Mouse (Mus musculus) gastrocnemius, postnatal 4 days (tissue): ENCODE measurements at regions not wholly inside any gene's neighbourhood (a gene's known extent, or its start where the extent isn't known, plus 50 kb on each side); places are given as distances from the start of the nearest gene placed in this dataset.

Source experiments
- DNase-seq, 2 experiments: peaks; one replicate each; pipeline ENCODE4 v3.0.0; 2021 to 2022; ENCODE audit warnings: low spot score in 2 of 2, mixed read lengths in 2 of 2

DNA sequence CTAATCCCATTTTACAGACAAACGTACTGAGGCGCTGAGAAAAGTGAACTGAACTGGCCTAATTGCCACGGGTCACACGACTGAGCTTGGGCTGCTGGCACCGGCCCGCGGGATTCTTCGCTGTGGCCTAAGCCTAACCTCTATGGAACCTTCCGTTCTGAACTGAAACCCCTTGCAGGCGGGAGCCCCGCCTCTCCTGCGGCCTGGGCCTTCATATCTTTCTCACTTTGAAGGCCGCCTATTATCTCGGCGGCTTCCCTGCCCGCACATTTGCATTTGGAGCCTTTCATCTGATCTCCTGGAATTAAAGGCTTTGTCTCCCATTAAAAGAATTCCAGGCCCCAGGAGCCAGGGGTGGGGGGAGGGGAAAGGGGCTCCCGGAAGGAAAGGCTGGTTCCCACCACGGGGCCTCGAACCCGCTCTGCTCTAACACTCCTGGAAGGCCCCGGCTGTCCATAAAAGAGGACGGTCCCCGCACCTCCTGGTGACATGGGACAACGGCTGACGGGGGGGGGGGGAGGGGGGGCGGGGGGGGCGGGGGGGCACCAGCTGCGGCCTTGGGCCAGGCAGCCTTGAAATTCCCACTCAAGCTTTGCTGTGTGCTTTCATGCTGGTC is 122.9 kb upstream of the Pja1 start:
- no peak for DNase-seq

DNA sequence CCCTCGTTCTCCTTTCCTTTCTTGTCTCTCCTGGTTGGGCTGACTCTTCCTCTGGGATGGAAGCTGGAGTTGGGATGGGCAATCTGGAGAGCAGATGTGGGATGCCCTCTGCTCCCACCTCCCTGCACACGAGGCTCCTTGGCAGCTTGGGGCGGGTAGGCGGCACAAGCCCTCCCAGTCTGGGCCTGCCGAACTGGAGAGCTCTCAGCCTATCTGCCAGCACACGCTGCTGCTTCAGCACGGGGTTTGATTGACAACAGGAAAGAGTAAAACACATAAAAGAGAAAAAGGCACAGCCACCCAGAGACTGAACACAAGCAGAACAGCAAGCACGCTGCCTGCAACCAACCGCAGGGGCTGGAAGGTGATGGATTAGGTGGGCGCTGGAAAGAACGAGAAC is 121.9 kb upstream of the Pja1 start:
- no peak for DNase-seq

DNA sequence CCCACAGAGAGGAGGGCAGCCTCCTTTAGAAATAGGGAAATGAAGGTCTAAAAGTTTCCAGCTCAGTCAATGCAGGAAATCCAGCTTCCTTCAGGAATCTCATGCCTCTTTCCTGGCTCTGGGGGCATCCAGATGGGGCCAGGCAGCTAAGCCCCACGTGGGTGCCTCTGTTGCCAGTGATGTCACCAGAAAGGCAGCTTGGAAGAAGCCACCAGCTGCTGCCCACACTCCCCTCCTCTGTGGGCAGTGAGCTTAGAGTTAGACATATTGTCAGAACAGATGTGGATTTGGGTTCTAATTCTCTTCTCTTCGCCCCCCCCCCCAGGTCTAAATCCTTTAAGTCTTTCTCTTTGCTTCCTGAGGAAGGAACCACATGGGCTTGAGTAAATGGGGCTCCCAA is 116.2 kb upstream of the Pja1 start:
- no peak for DNase-seq

DNA sequence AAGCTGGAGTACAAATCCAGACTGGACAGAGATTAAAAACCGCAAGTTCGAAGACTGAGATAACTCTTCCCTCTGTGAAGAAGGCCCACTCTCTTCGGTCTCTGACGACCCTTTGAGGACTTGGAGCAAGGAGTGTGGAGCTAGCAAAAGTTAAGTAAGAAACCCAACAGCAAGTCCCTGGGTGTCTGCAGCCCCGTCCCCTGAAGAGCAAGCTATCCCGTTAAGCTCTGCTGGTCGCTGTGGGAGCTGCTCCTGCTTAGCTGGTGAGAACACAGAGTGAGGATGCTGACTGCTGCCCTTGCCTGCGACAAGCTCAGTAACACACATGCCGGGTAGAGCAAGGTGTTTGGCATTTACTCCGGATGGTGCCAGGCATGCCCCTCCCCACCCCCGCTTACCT is 115.2 kb upstream of the Pja1 start:
- no peak for DNase-seq

DNA sequence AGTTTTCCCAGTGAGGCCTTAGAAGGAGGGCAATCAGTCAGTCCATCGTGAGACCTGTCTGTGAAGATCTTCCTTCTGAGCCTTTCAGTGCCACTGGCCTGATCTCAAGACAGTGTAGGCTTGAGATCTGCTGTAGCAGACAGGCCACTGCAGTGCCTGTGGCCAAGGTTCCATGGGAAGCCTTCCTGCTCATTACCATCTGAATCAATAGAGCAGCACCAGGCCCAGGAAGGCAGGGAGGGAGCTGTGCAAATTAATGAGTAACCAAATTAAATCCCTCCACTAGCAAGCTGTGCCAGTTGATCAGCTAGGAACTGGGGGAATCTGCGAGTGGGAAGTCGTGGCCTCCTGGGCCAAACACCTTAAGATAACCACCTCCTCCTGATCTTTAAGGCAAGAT is 114.6 kb upstream of the Pja1 start:
- no peak for DNase-seq

DNA sequence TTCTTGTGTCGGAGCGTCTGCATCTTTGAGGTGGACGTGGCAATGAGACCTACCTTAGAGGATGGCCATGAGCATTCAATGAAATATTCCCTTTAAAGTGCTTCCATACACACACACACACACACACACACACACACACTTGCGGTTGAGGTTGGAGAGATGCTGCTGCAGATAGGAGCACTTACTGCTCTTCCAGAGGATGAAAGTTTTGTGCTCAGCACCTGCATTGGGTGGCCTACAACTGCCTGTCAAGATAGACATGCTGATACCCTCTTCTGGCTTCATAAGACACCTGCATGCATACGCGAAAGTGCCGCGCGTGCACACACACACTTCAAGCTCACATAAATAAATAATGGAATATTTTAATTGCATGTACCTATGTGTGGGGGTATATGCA is 111.5 kb upstream of the Pja1 start:
- no peak for DNase-seq

DNA sequence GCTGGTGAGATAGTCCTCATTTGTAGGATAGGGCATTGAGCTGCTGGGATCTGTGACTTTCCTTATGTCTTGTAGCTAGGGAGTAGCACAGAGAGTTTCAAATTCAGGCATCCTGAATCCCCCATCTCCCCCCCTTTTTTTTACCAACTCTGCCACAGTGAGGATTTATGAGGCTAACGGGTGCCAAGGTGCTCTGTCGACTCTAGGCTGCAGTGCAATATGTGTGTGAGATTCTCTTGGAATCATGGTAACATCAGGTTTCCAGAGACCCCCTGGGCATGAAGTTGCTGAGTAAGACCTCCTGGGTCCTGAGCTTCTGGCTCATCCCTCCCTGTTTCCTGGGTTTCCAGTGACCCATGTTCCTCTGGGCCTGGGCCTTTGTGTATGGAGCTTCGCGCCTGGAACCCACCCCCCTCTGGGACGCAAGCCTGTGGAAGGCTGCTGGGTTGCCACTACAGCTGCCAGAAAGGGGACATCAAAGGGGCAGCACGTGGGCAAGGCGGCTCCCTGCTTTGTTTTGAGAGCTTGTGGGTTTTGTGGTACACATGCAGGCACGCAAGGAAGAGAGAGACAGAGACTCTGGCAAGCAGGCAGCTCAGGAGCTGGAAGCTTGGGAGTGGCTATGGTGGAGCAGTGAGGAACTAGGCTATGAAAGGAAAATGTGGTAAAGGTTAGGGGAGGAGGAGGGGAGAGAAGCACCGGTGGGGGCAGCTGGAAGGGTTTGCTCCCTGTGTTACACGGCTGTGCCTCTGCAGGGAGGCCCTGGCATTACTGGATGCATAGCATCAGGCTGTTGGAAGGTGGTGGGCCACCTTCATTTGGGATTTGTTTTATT is 110.8 kb upstream of the Pja1 start:
- DNase-seq: no peak

DNA sequence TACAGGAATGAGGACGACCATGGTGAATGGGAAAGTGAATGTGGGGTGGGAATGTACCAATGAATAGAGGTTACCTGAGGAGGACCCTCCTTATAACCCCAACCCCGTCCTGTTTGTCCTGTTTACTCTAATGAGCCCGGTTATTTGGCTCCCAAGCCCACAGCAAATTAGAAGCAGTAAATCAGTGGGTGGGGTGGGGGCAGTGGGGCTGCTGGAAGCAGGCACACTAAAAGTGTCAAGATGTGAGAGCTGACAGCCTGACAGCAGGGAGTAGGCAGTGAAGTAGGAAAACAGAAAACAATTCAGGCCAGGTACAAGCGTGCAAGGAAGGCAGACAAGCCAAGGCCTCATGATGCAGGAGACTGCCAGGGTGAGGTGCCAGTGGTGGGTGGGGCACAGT is 108.1 kb upstream of the Pja1 start:
- DNase-seq: no peak

DNA sequence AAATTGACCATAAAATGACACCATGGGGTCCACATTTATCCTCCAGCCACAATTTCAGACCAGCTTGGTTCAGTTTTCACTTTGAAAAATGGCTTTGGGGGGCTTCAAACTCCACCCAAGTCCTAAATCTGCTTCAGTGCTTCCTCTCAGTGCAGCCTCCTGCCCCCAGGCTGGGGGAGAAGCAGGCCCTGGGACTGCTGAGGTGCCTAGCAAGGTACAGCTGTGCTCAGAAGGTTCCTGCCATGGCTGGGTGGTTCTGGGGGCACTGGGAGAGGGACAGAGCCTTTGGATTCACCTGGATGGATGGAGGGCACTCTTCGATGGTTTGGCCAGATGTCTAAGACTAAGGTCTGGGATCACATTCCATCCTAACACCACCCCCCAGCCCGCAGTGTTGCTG is 107.7 kb upstream of the Pja1 start:
- DNase-seq: no peak

DNA sequence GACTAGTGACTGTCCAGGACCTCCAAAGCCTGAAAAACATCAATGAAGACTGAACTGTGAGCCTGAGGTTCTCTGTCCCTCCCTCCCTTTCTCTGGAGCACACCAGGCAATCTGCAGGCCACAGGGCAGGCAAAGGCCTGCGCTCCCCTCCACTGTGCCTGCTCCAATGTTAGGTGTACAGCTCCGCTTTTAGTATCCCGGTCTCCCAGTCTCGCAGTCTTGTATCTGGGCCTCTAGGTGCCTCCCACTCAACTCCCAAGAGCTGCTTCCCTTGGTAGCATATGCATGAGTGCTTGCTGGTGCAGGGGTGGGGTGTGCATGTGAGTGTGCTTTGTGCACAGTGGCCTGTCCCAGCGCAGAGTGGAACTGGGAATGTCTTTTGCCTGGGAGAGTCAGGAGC is 104.0 kb upstream of the Pja1 start:
- no peak for DNase-seq

DNA sequence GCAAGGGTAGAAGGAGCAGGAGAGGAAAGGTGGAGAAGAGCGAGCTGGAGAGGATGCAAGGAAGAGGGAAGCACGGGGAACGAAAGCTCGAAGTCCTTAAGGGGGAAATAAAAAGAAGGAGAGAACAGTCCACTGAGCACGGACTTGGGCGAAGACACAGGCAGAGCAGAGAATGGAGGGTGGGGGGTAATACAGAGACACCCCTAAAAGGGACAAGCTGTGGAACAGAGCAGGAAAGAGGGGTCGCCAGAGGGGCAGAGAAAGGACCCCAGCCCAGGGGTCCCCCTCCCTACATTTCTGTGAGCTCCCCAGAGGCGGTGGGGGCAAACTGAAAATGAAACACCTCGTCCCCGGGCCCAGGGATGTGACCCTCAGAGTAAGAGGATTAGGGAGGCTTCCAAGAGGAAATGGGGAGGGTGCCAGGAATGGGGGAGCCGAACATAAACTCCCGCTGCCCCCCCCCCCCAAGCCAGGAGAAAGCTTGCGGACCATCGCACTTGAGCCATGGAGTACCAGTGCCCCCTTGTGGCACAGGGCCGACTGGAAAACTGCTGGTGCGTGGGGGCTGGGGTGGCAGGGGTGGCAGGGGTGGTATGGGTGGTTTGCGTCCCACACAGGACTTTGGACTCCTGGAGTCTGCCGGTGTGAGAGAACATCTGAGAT is 103.5 kb upstream of the Pja1 start:
- peak in 1 of 2 experiments; percentile 43 for DNase-seq

DNA sequence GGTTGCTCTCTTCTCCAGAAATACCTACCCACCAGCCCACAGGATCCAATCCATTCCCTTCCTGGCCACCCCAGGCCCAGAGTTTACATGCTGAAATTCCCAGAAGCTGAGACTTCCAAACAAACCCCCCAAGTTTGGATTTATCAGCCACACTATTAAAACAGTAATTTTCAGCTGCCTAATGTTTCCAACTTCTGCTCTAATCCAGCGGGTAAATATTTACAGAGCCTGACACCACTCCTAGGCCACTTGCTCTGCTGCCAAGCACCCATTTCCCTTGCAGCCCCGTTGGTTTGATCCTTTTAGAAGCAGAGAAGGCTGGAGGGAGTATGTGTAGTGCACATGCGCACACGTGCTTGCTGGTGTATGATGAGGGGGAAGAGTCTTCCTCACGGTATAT is 99.1 kb upstream of the Pja1 start:
- DNase-seq: no peak

DNA sequence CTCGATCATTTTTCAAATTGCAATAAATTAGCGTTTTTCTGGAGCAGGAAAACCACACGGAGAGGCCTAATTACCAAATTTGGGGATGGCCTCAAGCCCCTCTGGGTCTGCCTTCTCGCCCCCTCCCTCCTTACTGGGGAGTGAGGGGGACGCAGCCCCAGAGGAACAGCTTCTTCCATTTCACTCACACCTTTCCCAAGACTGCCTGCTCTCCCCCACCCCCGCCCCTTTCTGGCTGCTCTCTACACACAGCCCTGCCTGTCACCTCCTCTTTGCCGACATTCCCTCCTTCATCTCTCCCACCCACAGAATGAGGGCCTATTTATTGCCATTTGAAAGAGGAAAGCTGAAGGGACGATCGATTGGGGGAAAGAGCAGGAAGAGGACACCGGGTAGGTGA is 97.2 kb upstream of the Pja1 start:
- DNase-seq: no peak

DNA sequence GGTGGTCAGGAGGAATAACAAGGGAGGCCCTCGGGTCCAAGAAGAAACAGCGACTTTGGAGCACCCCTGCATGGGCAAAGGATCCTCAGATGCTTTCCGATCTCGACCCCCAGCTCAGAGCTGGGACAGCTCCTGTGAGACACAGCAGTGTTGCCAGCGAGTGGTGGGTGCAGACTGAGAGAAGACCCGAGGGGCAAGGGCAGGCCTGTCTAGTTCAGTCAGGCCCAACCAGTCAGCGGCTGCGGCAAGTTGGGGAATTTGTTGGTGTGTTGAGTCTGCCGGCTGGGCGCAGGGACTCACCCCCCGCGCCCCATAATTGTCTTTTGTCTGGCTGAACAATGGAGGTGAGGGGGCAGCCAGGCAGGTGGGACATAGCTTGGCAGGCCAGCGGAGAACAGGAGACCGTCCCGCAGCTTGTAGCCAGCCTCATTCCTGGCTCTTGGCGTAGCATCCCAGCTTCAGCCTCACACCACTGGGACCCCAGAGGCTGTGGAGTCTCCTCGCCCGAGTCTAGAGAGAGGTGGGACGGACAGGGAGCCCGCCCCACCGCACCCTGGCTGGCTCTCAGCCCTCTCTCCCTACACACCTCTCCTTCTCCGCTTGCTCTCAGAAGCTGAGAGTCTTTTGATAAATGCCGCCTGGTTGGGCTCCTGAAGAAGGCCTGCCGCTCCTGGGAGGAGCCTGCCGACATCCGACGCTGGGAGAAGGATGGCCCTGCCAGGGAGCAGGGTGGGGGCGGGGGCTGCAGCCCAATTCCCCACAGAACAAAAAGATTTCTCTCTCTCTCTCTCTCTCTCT is 96.5 kb upstream of the Pja1 start:
- peak in 1 of 2 experiments; percentile 13 for DNase-seq

DNA sequence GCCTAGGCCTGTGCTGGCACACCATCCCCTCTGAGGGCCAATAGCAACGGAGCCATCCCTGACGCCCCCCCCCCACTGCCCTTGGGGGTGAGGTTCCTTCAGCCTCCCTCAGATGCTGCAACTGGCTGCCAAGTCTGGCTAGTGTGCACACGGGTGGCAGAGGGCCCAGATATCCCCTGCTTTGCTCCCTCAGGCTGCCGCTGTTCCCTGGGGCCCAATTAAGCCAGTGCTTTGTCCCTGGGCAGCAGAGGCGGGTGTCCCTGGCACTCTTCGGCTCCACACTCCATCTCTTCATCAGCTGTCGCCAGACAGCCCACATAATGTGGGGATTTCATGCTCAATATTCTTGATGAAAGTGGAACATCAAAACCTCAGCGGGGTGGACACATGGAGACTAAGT is 90.9 kb upstream of the Pja1 start:
- peak in 1 of 2 experiments; percentile 10 for DNase-seq

DNA sequence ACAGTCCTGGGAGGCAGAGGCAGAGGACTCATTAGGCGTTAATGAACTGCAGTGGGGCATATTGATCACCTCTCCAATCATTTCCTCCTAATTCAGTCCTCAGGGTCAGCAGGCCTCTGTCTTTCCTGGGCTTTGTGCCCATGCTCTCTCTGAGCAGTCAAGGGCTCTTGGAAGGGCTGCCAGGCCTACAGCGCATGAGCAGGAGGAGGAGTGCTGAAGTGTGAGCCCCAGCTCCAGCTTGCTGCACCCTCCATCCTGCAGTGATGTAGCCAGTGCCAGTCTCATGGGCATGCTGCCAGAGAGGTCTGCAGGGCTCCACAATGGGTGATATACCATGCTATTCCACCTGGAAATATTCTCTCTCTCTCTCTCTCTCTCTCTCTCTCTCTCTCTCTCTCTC is 89.6 kb upstream of the Pja1 start:
- DNase-seq: no peak

DNA sequence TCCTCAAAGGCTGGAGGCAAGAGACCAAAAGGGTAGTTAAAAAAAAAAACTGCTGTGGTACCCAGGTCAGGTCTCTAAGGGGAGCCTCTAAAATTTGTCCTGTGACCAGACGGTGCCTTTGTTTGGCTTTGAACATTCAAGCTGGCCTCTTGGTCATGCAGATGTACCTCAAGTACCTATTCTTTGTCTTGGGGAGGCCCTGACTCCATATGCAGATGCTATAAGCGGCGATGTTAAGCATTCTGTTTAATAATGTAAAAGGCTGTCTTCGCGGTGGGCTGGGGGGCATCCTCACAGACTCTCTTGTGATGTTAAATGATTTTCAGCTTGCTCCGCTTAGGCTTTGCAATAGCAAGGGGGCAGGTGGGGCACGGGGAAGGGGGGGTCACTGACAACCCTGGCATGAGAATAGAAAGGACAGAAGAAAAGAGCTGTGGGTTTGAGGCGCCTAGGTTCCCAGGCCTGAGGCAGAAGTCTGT is 85.8 kb upstream of the Pja1 start:
- no peak for DNase-seq

DNA sequence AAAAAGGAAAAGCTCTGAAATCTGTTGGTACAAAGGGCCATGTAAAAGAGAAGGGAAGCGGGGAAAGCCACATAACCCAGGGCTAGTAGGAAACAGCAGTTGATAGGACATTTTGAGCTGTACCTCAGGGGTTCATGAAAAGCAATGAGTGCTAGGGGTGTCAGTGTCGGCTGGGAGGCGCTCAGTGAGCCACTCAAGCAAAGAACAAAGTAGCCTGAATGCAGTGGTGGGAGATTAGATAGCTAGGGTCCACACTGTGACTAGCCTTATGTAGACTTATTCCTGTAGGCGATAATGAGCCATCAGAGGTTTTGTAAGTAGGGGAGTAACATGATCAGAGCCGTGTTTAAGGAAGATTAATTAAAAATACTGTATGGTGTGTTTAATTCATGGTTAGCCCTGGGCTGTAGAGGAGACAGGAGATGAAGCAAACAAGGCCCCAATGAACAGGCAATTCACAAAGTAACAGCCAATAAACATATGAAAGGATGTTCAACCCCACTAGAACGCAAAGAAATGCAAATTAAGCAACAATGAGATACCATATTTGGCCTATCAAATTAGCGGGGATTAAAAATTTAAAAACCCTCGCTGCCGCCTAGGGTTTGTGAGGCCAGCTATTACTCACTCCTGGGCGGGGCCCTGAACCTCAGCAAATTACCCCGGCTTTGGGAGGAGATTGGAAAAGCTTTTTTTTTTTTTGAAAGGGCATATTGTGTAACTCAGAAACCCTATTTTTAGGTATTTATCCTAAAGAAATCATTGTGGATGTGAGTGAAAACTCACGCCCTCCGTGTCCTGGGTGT is 85.1 kb upstream of the Pja1 start:
- no peak for DNase-seq

DNA sequence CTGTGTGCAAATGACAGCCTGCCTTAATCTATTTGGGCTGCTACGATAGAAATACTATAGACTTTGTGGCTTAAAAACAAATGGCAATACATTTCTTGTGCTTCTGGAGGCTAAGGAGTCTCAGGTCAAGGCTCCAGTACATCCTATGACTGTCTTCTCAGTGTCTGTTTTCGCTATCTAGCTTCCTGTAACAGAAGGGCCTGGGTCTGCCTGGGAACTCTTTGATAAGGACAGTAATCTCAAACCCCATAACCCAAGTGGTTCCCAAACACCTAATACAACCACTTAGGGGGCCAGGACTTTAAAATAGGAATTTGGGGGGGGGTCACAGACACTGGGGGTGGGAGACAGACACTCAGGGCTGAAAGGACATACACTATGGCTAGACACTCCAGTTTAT is 81.7 kb upstream of the Pja1 start:
- DNase-seq: no peak

DNA sequence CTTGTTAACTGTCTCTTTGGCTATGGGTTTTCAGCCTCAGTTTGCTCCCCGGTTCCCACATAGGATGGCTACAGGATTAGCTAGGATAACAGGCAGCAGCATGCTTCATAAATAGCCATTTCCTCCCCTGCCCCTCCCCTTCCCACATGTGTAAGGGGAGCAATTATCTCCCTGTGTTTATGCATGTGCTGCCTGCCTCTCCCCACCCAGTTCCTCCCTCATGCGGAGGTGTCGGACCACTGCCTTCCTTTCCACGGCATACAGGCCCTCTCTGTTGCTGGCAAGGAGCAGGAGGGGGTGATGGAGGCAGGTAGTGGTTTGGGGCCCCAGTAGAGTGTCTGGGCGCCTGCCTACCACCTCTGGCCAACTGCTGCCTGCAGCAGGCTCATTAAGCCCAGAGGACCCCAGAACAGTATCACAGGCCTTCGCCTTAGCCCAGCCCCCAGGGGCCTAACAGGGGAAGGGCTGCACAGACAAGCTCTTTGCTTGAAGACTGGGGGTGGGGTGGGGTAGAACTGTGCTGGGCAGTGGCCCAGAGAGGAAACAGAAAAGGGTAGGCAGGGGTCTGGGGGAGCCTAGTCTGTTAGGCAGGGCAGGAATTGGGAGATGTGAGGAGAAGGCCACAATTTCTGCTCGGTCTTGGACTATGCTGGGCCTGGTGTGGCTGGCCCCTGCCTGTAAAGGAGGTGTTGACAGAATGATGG is 79.1 kb upstream of the Pja1 start:
- DNase-seq: no peak
